8 mouse cellular contexts compared by ENCODE assay signal in the genomic region with DNA sequence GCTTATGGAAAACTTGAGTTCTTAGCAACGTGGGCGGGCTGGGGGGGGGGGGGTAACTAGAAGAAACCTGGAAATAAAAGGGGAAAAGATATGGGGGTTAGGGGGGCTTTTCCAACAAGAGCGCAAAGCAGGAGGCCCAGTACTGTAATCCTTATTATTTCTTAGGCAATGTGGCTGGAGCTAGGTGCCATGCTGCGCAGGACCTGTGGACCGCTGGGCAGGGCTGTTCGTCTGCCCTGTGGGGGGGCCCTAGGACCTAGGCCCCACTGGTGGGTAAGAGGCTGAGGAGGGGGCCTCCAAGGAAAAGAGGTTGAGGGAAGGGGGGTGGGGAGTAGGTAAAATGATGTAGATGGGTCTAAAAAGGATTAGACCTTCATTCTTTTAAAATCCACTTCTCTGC. TPM values are rescaled to one million over a fixed set of nuclear protein-coding genes. Genes with fewer than 3 reads are reported as not detected.
DNase-seq lines count a peak whose midpoint lies in the region; ATAC-seq and TF ChIP-seq lines count a peak whose summit lies in the region.

No protein-coding gene starts in this region.

- 4% methylated on average over 6 of the region's 6 CpGs for WGBS in heart, embryonic 15.5 days
- whole genome bisulfite sequencing in forebrain, embryonic 15.5 days: 2% methylated on average over 6 of the region's 6 CpGs
- WGBS in liver, postnatal 0 days (ENCODE audit: insufficient replicate concordance): 6% methylated on average over 5 of the region's 6 CpGs

- no peaks in the 10 kb centered on the region; the same call in 1 of the 2 replicates for H3K36me3 ChIP-seq in heart, embryonic 15.5 days
- H3K36me3 ChIP-seq in ES-E14 (ENCODE audit: control insufficient read depth, insufficient read depth, low read length, poor library complexity, severe bottlenecking): no peaks in the 10 kb centered on the region
- peaks cover 2% of the 10 kb centered on the region; the same call in 1 of the 2 replicates for H3K36me3 ChIP-seq in forebrain, embryonic 15.5 days
- H3K36me3 ChIP-seq in liver, postnatal 0 days (replicated peaks; ENCODE audit: insufficient read depth, low read length): no peaks in the 10 kb centered on the region

- H3K27me3 ChIP-seq in heart, embryonic 15.5 days: no peaks in the 10 kb centered on the region
- H3K27me3 ChIP-seq in forebrain, embryonic 15.5 days: no peaks in the 10 kb centered on the region
- H3K27me3 ChIP-seq in liver, postnatal 0 days (ENCODE audit: insufficient read depth, low read length): no peaks in the 10 kb centered on the region

- TF ChIP-seq EP300 in liver, postnatal 0 days (IDR thresholded peaks at IDR 0.05; ENCODE audit: low read depth): no peak

- peak overlapping the region; percentile 69 for H3K4me3 ChIP-seq in heart, embryonic 15.5 days
- peak overlapping the region; percentile 47 to 57 for H3K4me3 ChIP-seq in ES-E14 (ENCODE audit: insufficient read depth in 1 of 2, low read depth in 1 of 2, low read length in 2 of 2, poor library complexity in 1 of 2, severe bottlenecking in 1 of 2)
- H3K4me3 ChIP-seq in forebrain, embryonic 15.5 days: peak overlapping the region; percentile 75
- H3K4me3 ChIP-seq in liver, postnatal 0 days (ENCODE audit: low read depth, low read length): peak overlapping the region; percentile 66

- H3K4me1 ChIP-seq in heart, embryonic 15.5 days (replicated peaks): peaks cover 21% of the 10 kb centered on the region
- H3K4me1 ChIP-seq in ES-E14 (ENCODE audit: control insufficient read depth in 2 of 2, insufficient read depth in 2 of 2, low read length in 2 of 2, poor library complexity in 1 of 2): peaks cover 5 to 17% of the 10 kb centered on the region in 2 experiments; a peak in 3 of 4 replicates
- peaks cover 17% of the 10 kb centered on the region for H3K4me1 ChIP-seq in forebrain, embryonic 15.5 days
- peaks cover 7% of the 10 kb centered on the region for H3K4me1 ChIP-seq in liver, postnatal 0 days (ENCODE audit: insufficient read depth)

- peak overlapping the region; percentile 48 for H3K27ac ChIP-seq in heart, embryonic 15.5 days
- peak overlapping the region; percentile 20 for H3K27ac ChIP-seq in ES-E14 (ENCODE audit: insufficient read depth, low read depth, low read length, poor library complexity, severe bottlenecking)
- H3K27ac ChIP-seq in forebrain, embryonic 15.5 days (replicated peaks): peak overlapping the region; percentile 77
- peak overlapping the region; percentile 58; the same call in 1 of the 2 replicates for H3K27ac ChIP-seq in liver, postnatal 0 days (ENCODE audit: low read depth)

- in situ Hi-C loops in ES-E14 (cut with MboI; ENCODE audit: low sequenced_read_pairs in 2 of 2, unreplicated experiment in 2 of 2): no loop called here

- H3K9ac ChIP-seq in heart, embryonic 15.5 days: peak overlapping the region; percentile 55
- H3K9ac ChIP-seq in ES-E14 (ENCODE audit: insufficient read depth, low read depth, low read length, poor library complexity, severe bottlenecking): peak overlapping the region; percentile 55; the same call in 1 of the 2 replicates
- H3K9ac ChIP-seq in forebrain, embryonic 15.5 days (replicated peaks): peak overlapping the region; percentile 55
- peak overlapping the region; percentile 59 for H3K9ac ChIP-seq in liver, postnatal 0 days (replicated peaks)

- no peak for TF ChIP-seq CTCF in liver, postnatal 0 days (IDR thresholded peaks at IDR 0.05; ENCODE audit: low read depth)

- no peaks in the 10 kb centered on the region for H3K9me3 ChIP-seq in heart, embryonic 15.5 days (replicated peaks)
- no peaks in the 10 kb centered on the region for H3K9me3 ChIP-seq in ES-E14 (ENCODE audit: control insufficient read depth, insufficient read depth, low read depth, low read length)
- H3K9me3 ChIP-seq in forebrain, embryonic 15.5 days: no peaks in the 10 kb centered on the region
- H3K9me3 ChIP-seq in liver, postnatal 0 days (ENCODE audit: low read length): no peaks in the 10 kb centered on the region

- H3K4me2 ChIP-seq in heart, embryonic 15.5 days: peak overlapping the region; percentile 75
- H3K4me2 ChIP-seq in forebrain, embryonic 15.5 days (replicated peaks): peak overlapping the region; percentile 76
- H3K4me2 ChIP-seq in liver, postnatal 0 days (ENCODE audit: low read depth, low read length): peak overlapping the region; percentile 68

- intact Hi-C loops in heart, postnatal 25 days (cut with DNase I): no loop called here
- intact Hi-C loops in gastrocnemius, postnatal 36 days (cut with DNase I): no loop called here
- intact Hi-C loops in left cerebral cortex, postnatal 10 days (cut with DNase I): no loop called here

- DNase-seq in heart, postnatal 25 days (ENCODE audit: low spot score): no peak
- DNase-seq in ES-E14 (ENCODE audit: low read depth, low spot score): no peak
- DNase-seq in liver, postnatal 0 days: no peak
- DNase-seq in gastrocnemius, postnatal 36 days: no peak
- no peak for DNase-seq in left cerebral cortex, postnatal 10 days (ENCODE audit: extremely low spot score in 1 of 2, low spot score in 2 of 2)
- DNase-seq in cerebellum, postnatal 36 days: no peak

- no peak for ATAC-seq in heart, embryonic 15.5 days (replicated peaks; ENCODE audit: insufficient number of reproducible peaks, insufficient read depth, low FRiP score, low read depth)
- peak; percentile 26 for ATAC-seq in forebrain, embryonic 15.5 days (replicated peaks)
- ATAC-seq in liver, postnatal 0 days: no peak

TF ChIP-seq in ES-E14, 5 proteins besides CTCF, POLR2A, EP300 and RAD21:
- no peak for TF ChIP-seq ZC3H11A (IDR thresholded peaks at IDR 0.05; ENCODE audit: borderline replicate concordance, low read depth, low read length)
- no peak for TF ChIP-seq HCFC1 (IDR thresholded peaks at IDR 0.05; ENCODE audit: borderline replicate concordance, insufficient read depth, low read length)
- TF ChIP-seq ZNF384 (IDR thresholded peaks at IDR 0.05; ENCODE audit: low read depth, low read length): no peak
- TF ChIP-seq CHD2 (IDR thresholded peaks at IDR 0.05; ENCODE audit: low read depth, low read length): no peak
- no peak for TF ChIP-seq MAFK (IDR thresholded peaks at IDR 0.05; ENCODE audit: insufficient read depth, low read depth, low read length)

RNA-seq across cellular contexts. Expression of a gene that starts 0.5 kb away (rescaled TPM):
- polyA plus RNA-seq in heart, embryonic 15.5 days (2015; fragmentation: Nextera tagmentation; extraction: Ambion mirVana): 13.9 and 14.7 TPM in 2 replicates
- 1 to 10 TPM; 7.3 to 8.1 TPM for total RNA-seq in heart, postnatal 25 days (2021)
- total RNA-seq in ES-E14 (2012; rRNA removed): 12.8 and 18.3 TPM in 2 replicates
- 26.1 and 27.8 TPM in 2 replicates for polyA plus RNA-seq in forebrain, embryonic 15.5 days (2015; fragmentation: Nextera tagmentation; extraction: Ambion mirVana)
- 20.1 and 23.5 TPM in 2 replicates for polyA plus RNA-seq in liver, postnatal 0 days (2015; fragmentation: Nextera tagmentation; extraction: Ambion mirVana)
- 1 to 10 TPM; 2.5 to 3.1 TPM for total RNA-seq in gastrocnemius, postnatal 36 days (2021)
- 10 to 100 TPM; 28.3 TPM for total RNA-seq in left cerebral cortex, postnatal 10 days (2021)

RNA-seq across cellular contexts. Expression of a gene that starts 4.8 kb away (rescaled TPM):
- 2.4 and 2.8 TPM in 2 replicates for polyA plus RNA-seq in heart, embryonic 15.5 days (2015; fragmentation: Nextera tagmentation; extraction: Ambion mirVana)
- 1 to 10 TPM; 4.4 to 4.7 TPM for total RNA-seq in heart, postnatal 25 days (2021)
- total RNA-seq in ES-E14 (2012; rRNA removed): 10.5 and 12.6 TPM in 2 replicates
- 6.8 and 7.1 TPM in 2 replicates for polyA plus RNA-seq in forebrain, embryonic 15.5 days (2015; fragmentation: Nextera tagmentation; extraction: Ambion mirVana)
- polyA plus RNA-seq in liver, postnatal 0 days (2015; fragmentation: Nextera tagmentation; extraction: Ambion mirVana): 1.2 and 1.5 TPM in 2 replicates
- 1 to 10 TPM; 3.3 to 3.6 TPM for total RNA-seq in gastrocnemius, postnatal 36 days (2021)
- total RNA-seq in left cerebral cortex, postnatal 10 days (2021): 1 to 10 TPM; 7.6 to 8.7 TPM

RNA-seq across cellular contexts. Expression of a gene that starts 24.9 kb away (rescaled TPM):
- 9.2 and 13.8 TPM in 2 replicates for polyA plus RNA-seq in heart, embryonic 15.5 days (2015; fragmentation: Nextera tagmentation; extraction: Ambion mirVana)
- 1 to 10 TPM; 4.5 to 5.3 TPM for total RNA-seq in heart, postnatal 25 days (2021)
- total RNA-seq in ES-E14 (2012; rRNA removed): 11.9 and 14.1 TPM in 2 replicates
- 47.2 and 49.0 TPM in 2 replicates for polyA plus RNA-seq in forebrain, embryonic 15.5 days (2015; fragmentation: Nextera tagmentation; extraction: Ambion mirVana)
- 1.1 and 1.2 TPM in 2 replicates for polyA plus RNA-seq in liver, postnatal 0 days (2015; fragmentation: Nextera tagmentation; extraction: Ambion mirVana)
- total RNA-seq in gastrocnemius, postnatal 36 days (2021): 1 to 10 TPM; 4.4 TPM
- total RNA-seq in left cerebral cortex, postnatal 10 days (2021): 100 to 1,000 TPM; 117 to 126 TPM

RNA-seq across cellular contexts. Expression of a gene that starts 37.2 kb away (rescaled TPM):
- 111 and 166 TPM in 2 replicates for polyA plus RNA-seq in heart, embryonic 15.5 days (2015; fragmentation: Nextera tagmentation; extraction: Ambion mirVana)
- total RNA-seq in heart, postnatal 25 days (2021): 10 to 100 TPM; 40.0 to 42.5 TPM
- 113 and 129 TPM in 2 replicates for total RNA-seq in ES-E14 (2012; rRNA removed)
- polyA plus RNA-seq in forebrain, embryonic 15.5 days (2015; fragmentation: Nextera tagmentation; extraction: Ambion mirVana): 228 and 236 TPM in 2 replicates
- 39.3 and 44.9 TPM in 2 replicates for polyA plus RNA-seq in liver, postnatal 0 days (2015; fragmentation: Nextera tagmentation; extraction: Ambion mirVana)
- 10 to 100 TPM; 29.9 to 32.9 TPM for total RNA-seq in gastrocnemius, postnatal 36 days (2021)
- 10 to 100 TPM; 83.9 to 84.3 TPM for total RNA-seq in left cerebral cortex, postnatal 10 days (2021)

RNA-seq across cellular contexts. Expression of a gene that starts 37.7 kb away (rescaled TPM):
- 2.6 and 3.1 TPM in 2 replicates for polyA plus RNA-seq in heart, embryonic 15.5 days (2015; fragmentation: Nextera tagmentation; extraction: Ambion mirVana)
- 10 to 100 TPM; 13.9 to 15.8 TPM for total RNA-seq in heart, postnatal 25 days (2021)
- total RNA-seq in ES-E14 (2012; rRNA removed): 10.4 and 12.0 TPM in 2 replicates
- 3.6 and 3.9 TPM in 2 replicates for polyA plus RNA-seq in forebrain, embryonic 15.5 days (2015; fragmentation: Nextera tagmentation; extraction: Ambion mirVana)
- 1.00 and 1.1 TPM in 2 replicates for polyA plus RNA-seq in liver, postnatal 0 days (2015; fragmentation: Nextera tagmentation; extraction: Ambion mirVana)
- 10 to 100 TPM; 11.6 to 18.1 TPM for total RNA-seq in gastrocnemius, postnatal 36 days (2021)
- total RNA-seq in left cerebral cortex, postnatal 10 days (2021): 10 to 100 TPM; 19.7 to 21.5 TPM

Comparison
In these comparisons a context has a peak if more than half of its experiments do, and no peak if none do; other contexts are left out.
1. H3K27ac ChIP-seq: peak in every context shown above with its lines; median percentile 77 in forebrain, embryonic 15.5 days; 58 in liver, postnatal 0 days; 48 in heart, embryonic 15.5 days; 20 in ES-E14.